Mouse (Mus musculus) lung, postnatal 4 days (tissue): ENCODE data around the gene Homer3.

ENCODE experiments used
- DNase-seq, 2 experiments: peaks; one replicate each; pipeline ENCODE4 v3.0.0; 2021

The Homer3 gene

DNA sequence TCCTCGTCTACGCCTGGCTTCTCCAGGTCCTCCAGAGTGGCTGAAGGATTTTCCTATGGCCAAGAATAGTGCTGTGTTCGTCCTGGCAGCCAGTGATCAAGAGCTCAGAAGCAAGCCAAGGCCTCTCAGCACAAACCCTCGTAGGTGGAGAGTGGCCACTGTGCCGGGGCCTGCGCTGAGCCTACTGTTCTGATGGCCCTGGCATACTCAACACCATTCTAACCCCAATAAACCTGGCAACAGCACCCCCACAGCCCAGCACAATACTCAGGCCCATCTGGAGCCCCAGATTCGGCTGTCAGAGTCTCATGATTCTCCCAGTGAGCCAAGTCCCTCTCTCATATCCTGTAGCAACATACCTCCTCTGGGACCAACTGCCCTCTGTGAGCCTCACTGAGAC lies 58.0 kb downstream of the Homer3 start:
- no peak for DNase-seq

DNA sequence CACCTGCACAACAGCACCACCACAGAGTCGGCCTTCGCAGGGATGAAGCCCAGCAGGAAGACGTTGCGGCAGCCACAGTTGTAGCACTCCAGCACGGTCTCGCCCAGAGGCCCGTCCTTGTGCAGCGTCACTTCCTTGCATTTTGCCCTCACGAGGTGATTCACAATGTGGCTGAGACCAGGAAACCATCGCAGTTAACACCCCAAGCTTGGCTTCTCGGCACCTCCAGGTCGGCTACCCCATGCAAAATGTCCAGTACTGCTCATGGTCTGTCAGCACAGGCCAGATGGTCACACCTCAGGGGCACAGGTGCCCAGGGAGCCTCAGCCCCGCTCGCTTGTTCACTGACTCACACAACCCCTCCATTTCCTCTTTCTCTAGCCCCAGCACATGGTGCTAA lies 59.4 kb downstream of the Homer3 start:
- DNase-seq = no peak

DNA sequence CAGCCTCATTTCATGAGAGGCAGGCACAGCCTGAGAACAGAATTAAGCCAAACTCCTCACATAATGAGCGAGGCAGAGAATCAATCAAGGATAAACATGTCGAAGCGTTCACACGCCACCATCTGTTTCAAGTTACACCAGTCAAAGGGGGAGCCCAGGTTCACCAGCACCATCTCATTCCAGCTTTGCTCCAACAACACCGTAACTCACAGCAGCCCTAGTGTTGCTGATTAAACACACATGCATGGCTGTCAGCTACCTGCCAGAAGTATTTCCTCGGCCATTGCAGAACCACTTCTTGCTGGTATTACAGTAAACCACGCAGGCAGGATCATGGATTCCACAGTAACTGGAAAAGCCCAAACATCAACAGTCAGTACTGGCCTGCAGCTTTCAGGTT lies 60.4 kb downstream of the Homer3 start:
- no peak for DNase-seq

DNA sequence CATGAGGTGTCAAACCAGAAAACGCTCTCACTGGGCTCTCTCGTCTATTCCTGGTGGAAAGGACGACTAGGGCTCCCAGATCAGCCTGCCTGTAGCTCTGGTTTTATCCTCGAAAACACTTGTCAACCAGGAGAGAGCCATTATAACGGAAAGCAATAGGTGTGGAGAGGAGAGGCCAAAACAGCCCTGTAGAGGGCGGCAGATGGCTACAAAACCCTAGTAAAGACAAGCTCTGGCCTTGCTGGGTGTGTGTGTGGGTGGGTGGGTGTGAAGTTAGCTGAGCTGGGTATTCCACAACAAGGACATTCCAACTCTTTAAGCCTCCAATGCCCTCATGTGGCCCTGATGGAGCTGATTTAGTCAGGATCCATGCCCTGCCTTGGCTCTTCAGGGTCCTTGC lies 61.1 kb downstream of the Homer3 start:
- peak in 1 of 2 experiments; percentile 53 for DNase-seq
